In the genomic region with DNA sequence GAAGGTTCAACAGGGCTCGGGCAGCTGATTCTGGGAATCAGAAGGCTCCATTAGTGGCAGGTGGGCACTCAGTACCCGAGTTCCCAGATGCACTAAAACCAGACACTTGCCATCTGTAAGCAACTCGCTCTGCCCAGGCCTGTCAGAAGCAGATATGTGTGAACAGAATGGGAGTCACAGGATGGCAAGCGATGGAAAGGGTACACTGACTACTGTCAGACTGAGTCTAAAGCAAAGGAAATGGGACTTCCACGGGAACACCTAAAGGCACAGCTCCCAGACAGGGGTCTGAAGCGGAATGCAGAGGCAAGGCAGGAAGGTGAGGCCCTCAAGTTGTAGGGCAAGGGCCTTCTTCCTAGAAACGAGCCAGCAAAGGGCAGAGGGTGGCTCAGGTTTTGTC, we compare ENCODE assay signal across 10 mouse cellular contexts. TPM values are rescaled to one million over a fixed set of nuclear protein-coding genes. Genes with fewer than 3 reads are reported as not detected.
DNase-seq lines count a peak whose midpoint lies in the region; ATAC-seq and TF ChIP-seq lines count a peak whose summit lies in the region.
"Had no signal": no experiment of that assay in that cellular context is flagged by ENCODE, and none has a peak within 500 bp of the region (broad histone marks: within the 10 kb centered on the region; RNA-seq: fewer than 3 reads in every experiment).

No protein-coding gene starts in this region.

- no peak for ATAC-seq in kidney, embryonic 16.5 days (ENCODE audit: low FRiP score, low TSS enrichment)
- no peak for ATAC-seq in midbrain, postnatal 0 days (ENCODE audit: low FRiP score)
- no peak for ATAC-seq in activated CD4-positive, CD25-positive, alpha-beta regulatory T cell, adult 4 months
- ATAC-seq: midbrain, embryonic 16.5 days had no signal

- no peak for TF ChIP-seq POLR2A in heart, adult 2 months (IDR thresholded peaks at IDR 0.05; ENCODE audit: insufficient read depth, low read depth, low read length)

- peaks cover 2% of the 10 kb centered on the region for H3K36me3 ChIP-seq in heart, adult 2 months (ENCODE audit: control insufficient read depth, insufficient read depth, low read length)
- H3K36me3 ChIP-seq in kidney, embryonic 16.5 days (ENCODE audit: insufficient read depth, low read length), result peaks cover 23% of the 10 kb centered on the region
- H3K36me3 ChIP-seq in midbrain, embryonic 10.5 days, result peaks cover 47% of the 10 kb centered on the region
- peaks cover 20% of the 10 kb centered on the region for H3K36me3 ChIP-seq in midbrain, postnatal 0 days (ENCODE audit: insufficient read depth, low read length)
- peaks cover 50% of the 10 kb centered on the region for H3K36me3 ChIP-seq in limb, embryonic 10.5 days

- peak overlapping the region; percentile 25; the same call in 1 of the 2 replicates for H3K4me2 ChIP-seq in kidney, embryonic 16.5 days (replicated peaks; ENCODE audit: low read depth, low read length)
- H3K4me2 ChIP-seq in midbrain, postnatal 0 days (ENCODE audit: low read depth, low read length, poor library complexity, severe bottlenecking), result no peak overlapping the region

- H3K9me3 ChIP-seq in kidney, embryonic 16.5 days (ENCODE audit: low read length), result no peaks in the 10 kb centered on the region
- no peaks in the 10 kb centered on the region for H3K9me3 ChIP-seq in midbrain, embryonic 10.5 days (replicated peaks)
- H3K9me3 ChIP-seq in midbrain, postnatal 0 days (ENCODE audit: low read length), result no peaks in the 10 kb centered on the region
- H3K9me3 ChIP-seq in limb, embryonic 10.5 days (replicated peaks), result no peaks in the 10 kb centered on the region

- 65% methylated on average over 7 of the region's 7 CpGs for WGBS in heart, adult 2 months
- WGBS in kidney, embryonic 16.5 days, result 76% methylated on average over 7 of the region's 7 CpGs
- WGBS in midbrain, embryonic 10.5 days, result 84% methylated on average over 7 of the region's 7 CpGs
- WGBS in midbrain, postnatal 0 days, result 86% methylated on average over 7 of the region's 7 CpGs
- WGBS in limb, embryonic 10.5 days, result 68% methylated on average over 7 of the region's 7 CpGs

- no peak for TF ChIP-seq EP300 in heart, adult 2 months (IDR thresholded peaks at IDR 0.05; ENCODE audit: insufficient read depth, low read depth, low read length)

- no peak for DNase-seq in heart, adult 2 months
- DNase-seq in heart, postnatal 10 days, result no peak
- no peak for DNase-seq in kidney, postnatal 14 days
- DNase-seq in midbrain, embryonic 10.5 days (ENCODE audit: low spot score), result no peak
- DNase-seq in midbrain, postnatal 0 days (ENCODE audit: low spot score), result no peak
- DNase-seq in limb, embryonic 10.5 days (ENCODE audit: low spot score), result no peak
- DNase-seq: cerebellum, adult 9-10 months had no signal

- intact Hi-C loops in heart, adult 2 months (cut with DNase I), result no loop called here
- intact Hi-C loops in heart, postnatal 10 days (cut with DNase I), result no loop called here

- peak overlapping the region; percentile 79 for H3K27ac ChIP-seq in heart, adult 2 months
- peak overlapping the region; percentile 48; the same call in 1 of the 2 replicates for H3K27ac ChIP-seq in kidney, embryonic 16.5 days (ENCODE audit: low read length)
- H3K27ac ChIP-seq in midbrain, embryonic 10.5 days (replicated peaks), result peak overlapping the region; percentile 88; the same call in 1 of the 2 replicates
- H3K27ac ChIP-seq in midbrain, postnatal 0 days (ENCODE audit: low read depth, low read length), result no peak overlapping the region
- H3K27ac ChIP-seq in limb, embryonic 10.5 days, result peak overlapping the region; percentile 87

- no peak for TF ChIP-seq CTCF in heart, adult 2 months (IDR thresholded peaks at IDR 0.05)
- no peak for TF ChIP-seq CTCF in midbrain, postnatal 0 days (IDR thresholded peaks at IDR 0.05)

- H3K9ac ChIP-seq in heart, adult 2 months (ENCODE audit: low read depth, low read length), result peak overlapping the region; percentile 17; the same call in 1 of the 2 replicates
- H3K9ac ChIP-seq in kidney, embryonic 16.5 days (replicated peaks; ENCODE audit: low read length), result no peak overlapping the region
- no peak overlapping the region for H3K9ac ChIP-seq in midbrain, postnatal 0 days (replicated peaks; ENCODE audit: low read length, poor library complexity, severe bottlenecking)

- peaks cover 12% of the 10 kb centered on the region for H3K4me1 ChIP-seq in heart, adult 2 months (ENCODE audit: control insufficient read depth, insufficient read depth, low read length)
- H3K4me1 ChIP-seq in kidney, embryonic 16.5 days (ENCODE audit: insufficient read depth, low read length), result peaks cover 41% of the 10 kb centered on the region
- peaks cover 55% of the 10 kb centered on the region for H3K4me1 ChIP-seq in midbrain, embryonic 10.5 days
- peaks cover 6% of the 10 kb centered on the region; the same call in 1 of the 2 replicates for H3K4me1 ChIP-seq in midbrain, postnatal 0 days (ENCODE audit: insufficient read depth, low read length)
- peaks cover 81% of the 10 kb centered on the region for H3K4me1 ChIP-seq in limb, embryonic 10.5 days

- peak overlapping the region; percentile 33; the same call in 1 of the 2 replicates for H3K4me3 ChIP-seq in heart, adult 2 months
- H3K4me3 ChIP-seq in kidney, embryonic 16.5 days (ENCODE audit: low read length), result no peak overlapping the region
- no peak overlapping the region for H3K4me3 ChIP-seq in midbrain, embryonic 10.5 days
- H3K4me3 ChIP-seq in midbrain, postnatal 0 days (ENCODE audit: low read depth, low read length), result no peak overlapping the region
- 0 out of 2 replicates have a peak overlapping the region, but pooled peaks have one; percentile 2 for H3K4me3 ChIP-seq in limb, embryonic 10.5 days

- no peaks in the 10 kb centered on the region for H3K79me2 ChIP-seq in heart, adult 2 months (replicated peaks; ENCODE audit: control insufficient read depth, insufficient read depth, low read length)

- H3K27me3 ChIP-seq in heart, adult 2 months (ENCODE audit: control insufficient read depth, insufficient read depth, low read length), result no peaks in the 10 kb centered on the region
- no peaks in the 10 kb centered on the region for H3K27me3 ChIP-seq in kidney, embryonic 16.5 days (ENCODE audit: insufficient read depth, low read length)
- H3K27me3 ChIP-seq in midbrain, embryonic 10.5 days (ENCODE audit: low read depth, poor library complexity, severe bottlenecking), result peaks cover 34% of the 10 kb centered on the region
- no peaks in the 10 kb centered on the region for H3K27me3 ChIP-seq in midbrain, postnatal 0 days (ENCODE audit: insufficient read depth, low read length)
- no peaks in the 10 kb centered on the region for H3K27me3 ChIP-seq in limb, embryonic 10.5 days (ENCODE audit: low read depth, poor library complexity, severe bottlenecking)

RNA-seq across cellular contexts. Expression of a gene that starts 4.4 kb away (rescaled TPM):
- total RNA-seq in heart, adult 2 months (2021), result 10 to 100 TPM; 10.2 to 10.7 TPM
- 8.2 and 8.6 TPM in 2 replicates for polyA plus RNA-seq in heart, adult 2 months (2012; rRNA removed)
- 10 to 100 TPM; 35.0 to 40.5 TPM for total RNA-seq in heart, postnatal 10 days (2021)
- 30.9 and 34.1 TPM in 2 replicates for polyA plus RNA-seq in kidney, embryonic 16.5 days (2015; fragmentation: Nextera tagmentation; extraction: Ambion mirVana)
- polyA plus RNA-seq in midbrain, embryonic 10.5 days (2016; fragmentation: Nextera tagmentation; extraction: Ambion mirVana), result 16.9 and 21.7 TPM in 2 replicates
- total RNA-seq in midbrain, postnatal 0 days (2014; rRNA removed), result 36.7 and 41.2 TPM in 2 replicates
- 24.7 and 26.8 TPM in 2 replicates for polyA plus RNA-seq in midbrain, postnatal 0 days (2015; fragmentation: Nextera tagmentation; extraction: Ambion mirVana)
- polyA plus RNA-seq in limb, embryonic 10.5 days (2016; fragmentation: Nextera tagmentation; extraction: Ambion mirVana), result 27.9 and 34.3 TPM in 2 replicates
- 1 to 10 TPM; 1.7 to 2.1 TPM for polyA plus RNA-seq in activated CD4-positive, CD25-positive, alpha-beta regulatory T cell, adult 4 months (2017; shearing (Covaris generic))

RNA-seq across cellular contexts. Expression of a gene that starts 4.5 kb away (rescaled TPM):
- total RNA-seq in heart, adult 2 months (2021), result under 1 TPM; 0.60 to 0.68 TPM
- polyA plus RNA-seq in heart, adult 2 months (2012; rRNA removed), result 3.7 and 5.0 TPM in 2 replicates
- total RNA-seq in heart, postnatal 10 days (2021), result 1 to 10 TPM; 1.4 to 2.1 TPM
- polyA plus RNA-seq in kidney, embryonic 16.5 days (2015; fragmentation: Nextera tagmentation; extraction: Ambion mirVana), result 4.0 and 4.5 TPM in 2 replicates
- 0.98 and 1.6 TPM in 2 replicates for polyA plus RNA-seq in midbrain, embryonic 10.5 days (2016; fragmentation: Nextera tagmentation; extraction: Ambion mirVana)
- total RNA-seq in midbrain, postnatal 0 days (2014; rRNA removed), result 1.0 and 1.4 TPM in 2 replicates
- 1.2 and 1.3 TPM in 2 replicates for polyA plus RNA-seq in midbrain, postnatal 0 days (2015; fragmentation: Nextera tagmentation; extraction: Ambion mirVana)
- polyA plus RNA-seq in limb, embryonic 10.5 days (2016; fragmentation: Nextera tagmentation; extraction: Ambion mirVana), result 3.2 and 4.1 TPM in 2 replicates
- polyA plus RNA-seq in activated CD4-positive, CD25-positive, alpha-beta regulatory T cell, adult 4 months (2017; shearing (Covaris generic)), result 1 to 10 TPM in 1 of 2 experiments, under 1 TPM in 1; 0.60 to 1.1 TPM

RNA-seq across cellular contexts. Expression of a gene that starts 10.5 kb away (rescaled TPM):
- total RNA-seq in heart, adult 2 months (2021), result 10 to 100 TPM; 14.0 to 15.0 TPM
- 24.8 and 32.8 TPM in 2 replicates for polyA plus RNA-seq in heart, adult 2 months (2012; rRNA removed)
- total RNA-seq in heart, postnatal 10 days (2021), result 10 to 100 TPM; 24.1 to 25.4 TPM
- 48.9 and 51.9 TPM in 2 replicates for polyA plus RNA-seq in kidney, embryonic 16.5 days (2015; fragmentation: Nextera tagmentation; extraction: Ambion mirVana)
- polyA plus RNA-seq in midbrain, embryonic 10.5 days (2016; fragmentation: Nextera tagmentation; extraction: Ambion mirVana), result 38.6 TPM in 2 replicates
- 70.1 and 93.9 TPM in 2 replicates for total RNA-seq in midbrain, postnatal 0 days (2014; rRNA removed)
- polyA plus RNA-seq in midbrain, postnatal 0 days (2015; fragmentation: Nextera tagmentation; extraction: Ambion mirVana), result 66.0 and 72.7 TPM in 2 replicates
- polyA plus RNA-seq in limb, embryonic 10.5 days (2016; fragmentation: Nextera tagmentation; extraction: Ambion mirVana), result 37.1 and 42.1 TPM in 2 replicates
- 10 to 100 TPM; 33.3 to 38.6 TPM for polyA plus RNA-seq in activated CD4-positive, CD25-positive, alpha-beta regulatory T cell, adult 4 months (2017; shearing (Covaris generic))

RNA-seq across cellular contexts. Expression of a gene that starts 26.7 kb away (rescaled TPM):
- 10 to 100 TPM; 18.4 to 24.8 TPM for total RNA-seq in heart, adult 2 months (2021)
- polyA plus RNA-seq in heart, adult 2 months (2012; rRNA removed), result 18.5 and 19.0 TPM in 2 replicates
- 10 to 100 TPM; 30.5 to 30.9 TPM for total RNA-seq in heart, postnatal 10 days (2021)
- 156 and 158 TPM in 2 replicates for polyA plus RNA-seq in kidney, embryonic 16.5 days (2015; fragmentation: Nextera tagmentation; extraction: Ambion mirVana)
- 209 and 269 TPM in 2 replicates for polyA plus RNA-seq in midbrain, embryonic 10.5 days (2016; fragmentation: Nextera tagmentation; extraction: Ambion mirVana)
- 36.6 and 60.3 TPM in 2 replicates for total RNA-seq in midbrain, postnatal 0 days (2014; rRNA removed)
- polyA plus RNA-seq in midbrain, postnatal 0 days (2015; fragmentation: Nextera tagmentation; extraction: Ambion mirVana), result 88.4 and 96.1 TPM in 2 replicates
- 230 and 312 TPM in 2 replicates for polyA plus RNA-seq in limb, embryonic 10.5 days (2016; fragmentation: Nextera tagmentation; extraction: Ambion mirVana)
- 100 to 1,000 TPM; 128 to 145 TPM for polyA plus RNA-seq in activated CD4-positive, CD25-positive, alpha-beta regulatory T cell, adult 4 months (2017; shearing (Covaris generic))

RNA-seq across cellular contexts. Expression of a gene that starts 39.6 kb away (rescaled TPM):
- 100 to 1,000 TPM; 132 to 145 TPM for total RNA-seq in heart, adult 2 months (2021)
- polyA plus RNA-seq in heart, adult 2 months (2012; rRNA removed), result 68.4 and 71.5 TPM in 2 replicates
- total RNA-seq in heart, postnatal 10 days (2021), result 100 to 1,000 TPM; 237 to 257 TPM
- polyA plus RNA-seq in kidney, embryonic 16.5 days (2015; fragmentation: Nextera tagmentation; extraction: Ambion mirVana), result 343 and 374 TPM in 2 replicates
- polyA plus RNA-seq in midbrain, embryonic 10.5 days (2016; fragmentation: Nextera tagmentation; extraction: Ambion mirVana), result 587 and 631 TPM in 2 replicates
- 239 and 245 TPM in 2 replicates for total RNA-seq in midbrain, postnatal 0 days (2014; rRNA removed)
- polyA plus RNA-seq in midbrain, postnatal 0 days (2015; fragmentation: Nextera tagmentation; extraction: Ambion mirVana), result 191 and 220 TPM in 2 replicates
- 723 and 764 TPM in 2 replicates for polyA plus RNA-seq in limb, embryonic 10.5 days (2016; fragmentation: Nextera tagmentation; extraction: Ambion mirVana)
- 10 to 100 TPM; 39.0 to 43.1 TPM for polyA plus RNA-seq in activated CD4-positive, CD25-positive, alpha-beta regulatory T cell, adult 4 months (2017; shearing (Covaris generic))

Comparison
In these comparisons a context has a peak if more than half of its experiments do, and no peak if none do; other contexts are left out.
1. H3K4me3 ChIP-seq: peak in heart, adult 2 months (single experiment) and limb, embryonic 10.5 days (single experiment); none in kidney, embryonic 16.5 days (single experiment), midbrain, embryonic 10.5 days (single experiment) and midbrain, postnatal 0 days (single experiment).